Mouse (Mus musculus): ENCODE results near the gene Akap8l. TPM values are rescaled to one million over a fixed set of nuclear protein-coding genes. Genes with fewer than 3 reads are reported as not detected.

The Akap8l gene
- polyA plus RNA-seq, 1 experiment from 2014 or later: 124 TPM

DNA sequence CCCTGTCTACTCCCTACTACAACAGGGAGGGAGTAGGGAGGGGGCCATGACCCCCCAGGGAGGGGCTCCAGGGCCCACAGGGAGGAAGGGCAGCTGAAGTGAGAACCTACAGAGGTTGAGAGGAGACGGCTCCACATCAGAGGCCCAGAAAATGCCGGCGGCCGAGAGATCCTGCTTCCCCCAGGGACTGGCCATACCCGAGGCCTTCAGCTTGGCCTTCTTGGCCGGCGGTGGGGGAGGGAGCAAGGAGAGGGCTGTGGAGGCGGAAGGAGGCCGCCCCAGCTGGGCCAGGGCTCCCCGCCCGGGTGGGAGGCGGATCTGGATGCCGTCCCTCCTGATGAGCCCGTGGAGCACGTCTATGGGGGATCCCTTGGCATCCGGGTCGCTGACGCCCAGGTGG lies 9.5 kb upstream of the Akap8l start:
- Histone ChIP-seq H3K4me2 (replicated peaks; ENCODE audit: low read depth, low read length) (no peak overlapping the region), H3K4me1 (ENCODE audit: insufficient read depth, low read length) (peaks cover 20% of the 10 kb centered on the region), H3K4me3 (ENCODE audit: low read length) (no peak overlapping the region), H3K27ac (ENCODE audit: low read length) (no peak overlapping the region), H3K36me3 (ENCODE audit: insufficient read depth, low read length) (peaks cover 70% of the 10 kb centered on the region), H3K9me3 (ENCODE audit: low read length) (no peaks in the 10 kb centered on the region), H3K27me3 (ENCODE audit: insufficient read depth, low read length) (no peaks in the 10 kb centered on the region), H3K9ac (replicated peaks; ENCODE audit: low read length) (no peak overlapping the region)
- ATAC-seq (ENCODE audit: low FRiP score, low TSS enrichment): no peak
- 79% methylated on average over 17 of the region's 18 CpGs for WGBS

DNA sequence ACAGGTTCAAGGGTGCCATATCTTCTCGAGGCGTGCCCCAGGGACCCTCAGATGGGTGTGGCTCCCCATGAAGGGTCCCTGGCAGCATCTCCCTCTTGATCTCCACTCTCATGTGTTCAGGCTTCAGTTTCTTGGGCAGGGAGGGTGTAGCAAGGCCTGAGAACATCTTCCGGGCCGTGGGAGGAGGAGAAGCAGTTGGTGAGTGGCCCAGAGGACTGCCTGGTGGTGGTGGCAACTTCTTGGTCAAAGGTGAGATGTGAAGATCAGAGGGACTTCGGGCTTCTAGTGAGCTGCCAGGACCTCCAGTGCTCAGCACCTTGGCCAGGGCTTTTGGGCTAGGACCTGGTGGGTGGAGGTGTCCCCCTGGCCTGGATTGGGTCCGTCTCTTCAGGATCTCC lies 8.5 kb upstream of the Akap8l start:
- no peaks in the 10 kb centered on the region for H3K27me3 ChIP-seq (ENCODE audit: insufficient read depth, low read length)
- H3K36me3 ChIP-seq (ENCODE audit: insufficient read depth, low read length): peaks cover 79% of the 10 kb centered on the region
- H3K4me2 ChIP-seq (replicated peaks; ENCODE audit: low read depth, low read length): no peak overlapping the region
- H3K9me3 ChIP-seq (ENCODE audit: low read length): no peaks in the 10 kb centered on the region
- H3K9ac ChIP-seq (replicated peaks; ENCODE audit: low read length): no peak overlapping the region
- 91% methylated on average over 6 of the region's 6 CpGs for WGBS
- H3K4me3 ChIP-seq (ENCODE audit: low read length): no peak overlapping the region
- H3K4me1 ChIP-seq (ENCODE audit: insufficient read depth, low read length): peaks cover 16% of the 10 kb centered on the region
- no peak for ATAC-seq (ENCODE audit: low FRiP score, low TSS enrichment)
- no peak overlapping the region for H3K27ac ChIP-seq (ENCODE audit: low read length)

DNA sequence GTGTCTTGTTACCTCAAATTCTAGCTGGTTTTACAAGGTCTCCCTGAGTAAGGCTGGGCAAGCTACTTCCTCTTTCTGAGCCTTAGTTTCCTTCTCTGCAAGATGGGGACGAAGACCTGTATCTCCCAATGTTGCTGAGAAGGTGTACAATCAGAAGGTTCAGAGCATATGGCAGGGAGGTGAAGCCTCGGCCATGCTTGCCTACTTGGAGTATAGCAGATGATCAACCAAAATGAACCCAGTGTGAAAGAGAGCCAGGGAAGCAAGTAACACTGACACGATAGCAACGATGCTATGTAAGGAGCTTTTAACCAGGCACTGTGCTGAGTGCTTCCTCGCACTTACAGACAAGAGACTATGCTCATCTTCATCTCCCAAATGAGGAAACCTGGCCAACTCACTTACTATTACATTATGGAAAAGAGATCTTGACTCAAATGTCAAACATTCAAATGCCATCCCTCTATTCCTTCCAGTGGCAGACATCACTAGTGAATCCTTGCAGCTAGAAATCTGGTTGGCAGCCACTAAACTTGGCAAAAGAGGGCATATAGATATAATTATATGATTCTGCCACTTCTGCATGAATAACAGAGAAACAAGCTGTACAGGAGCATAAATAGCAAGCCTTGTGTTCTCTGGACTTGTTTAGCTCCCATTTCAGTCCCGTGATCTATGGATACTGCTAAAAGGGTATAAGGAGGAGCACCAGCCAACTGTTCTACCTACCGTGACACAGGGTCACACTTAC lies 8.0 kb upstream of the Akap8l start:
- Histone ChIP-seq H3K27ac (ENCODE audit: low read length) (no peak overlapping the region), H3K36me3 (ENCODE audit: insufficient read depth, low read length) (peaks cover 80% of the 10 kb centered on the region), H3K4me3 (ENCODE audit: low read length) (no peak overlapping the region), H3K27me3 (ENCODE audit: insufficient read depth, low read length) (no peaks in the 10 kb centered on the region), H3K9me3 (ENCODE audit: low read length) (no peaks in the 10 kb centered on the region), H3K4me2 (replicated peaks; ENCODE audit: low read depth, low read length) (no peak overlapping the region), H3K4me1 (ENCODE audit: insufficient read depth, low read length) (peaks cover 15% of the 10 kb centered on the region), H3K9ac (replicated peaks; ENCODE audit: low read length) (no peak overlapping the region)
- 97% methylated on average over 7 of the region's 7 CpGs for WGBS
- no peak for ATAC-seq (ENCODE audit: low FRiP score, low TSS enrichment)

DNA sequence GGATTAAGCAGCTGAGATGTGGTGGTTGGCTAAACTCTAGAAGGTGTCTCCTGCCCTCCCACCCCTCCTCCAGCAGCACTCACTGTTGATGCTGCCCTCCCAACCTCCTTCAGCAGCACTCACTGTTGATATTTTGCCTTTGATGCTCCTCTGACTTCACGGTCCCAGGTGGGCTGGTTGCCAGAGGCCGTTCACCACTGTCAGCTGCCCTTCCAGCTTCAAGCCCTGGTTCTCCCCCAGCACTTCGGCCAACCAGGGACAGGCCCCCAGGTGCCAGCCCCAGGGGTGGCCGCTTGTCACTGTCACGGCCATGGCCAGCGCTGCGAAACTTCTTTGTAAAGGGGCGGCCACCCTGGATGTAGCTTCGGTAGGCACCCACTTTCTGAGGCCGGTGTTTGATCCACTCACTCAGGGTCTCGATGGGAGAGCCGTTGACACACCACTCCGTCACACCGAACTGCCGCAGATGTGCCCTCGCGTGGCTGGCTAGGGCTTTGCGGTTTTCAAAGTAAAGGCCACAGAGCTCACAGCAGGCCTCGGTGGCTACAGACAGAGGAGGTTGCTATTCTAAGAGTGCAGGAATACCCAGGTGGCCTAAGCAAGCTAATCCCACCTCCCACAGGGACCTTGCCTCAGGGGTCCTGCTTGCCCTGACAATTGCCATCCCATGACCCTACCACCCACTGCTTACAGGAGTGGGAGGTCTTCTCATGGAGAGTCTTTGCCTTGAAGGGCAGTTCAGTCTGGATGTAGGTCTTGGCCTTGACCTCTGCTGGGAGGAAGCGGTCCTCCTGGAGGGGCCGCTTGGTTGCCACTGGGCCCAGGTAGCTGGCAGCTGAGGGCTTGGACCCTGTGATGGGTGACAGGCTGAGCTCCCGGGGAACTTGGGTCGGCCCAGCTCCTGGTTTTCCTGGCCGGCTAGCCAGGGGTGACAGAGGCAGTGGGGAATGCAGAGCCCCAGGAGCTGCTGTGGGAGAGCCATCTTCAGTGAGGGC lies 6.7 kb upstream of the Akap8l start:
- H3K27me3 ChIP-seq (ENCODE audit: insufficient read depth, low read length): no peaks in the 10 kb centered on the region
- H3K4me2 ChIP-seq (replicated peaks; ENCODE audit: low read depth, low read length): no peak overlapping the region
- no peak overlapping the region for H3K4me3 ChIP-seq (ENCODE audit: low read length)
- no peaks in the 10 kb centered on the region for H3K9me3 ChIP-seq (ENCODE audit: low read length)
- H3K9ac ChIP-seq (replicated peaks; ENCODE audit: low read length): no peak overlapping the region
- H3K27ac ChIP-seq (ENCODE audit: low read length): no peak overlapping the region
- H3K36me3 ChIP-seq (ENCODE audit: insufficient read depth, low read length): peaks cover 81% of the 10 kb centered on the region
- no peak for ATAC-seq (ENCODE audit: low FRiP score, low TSS enrichment)
- WGBS: 88% methylated on average over 24 of the region's 24 CpGs
- peaks cover 2% of the 10 kb centered on the region for H3K4me1 ChIP-seq (ENCODE audit: insufficient read depth, low read length)

DNA sequence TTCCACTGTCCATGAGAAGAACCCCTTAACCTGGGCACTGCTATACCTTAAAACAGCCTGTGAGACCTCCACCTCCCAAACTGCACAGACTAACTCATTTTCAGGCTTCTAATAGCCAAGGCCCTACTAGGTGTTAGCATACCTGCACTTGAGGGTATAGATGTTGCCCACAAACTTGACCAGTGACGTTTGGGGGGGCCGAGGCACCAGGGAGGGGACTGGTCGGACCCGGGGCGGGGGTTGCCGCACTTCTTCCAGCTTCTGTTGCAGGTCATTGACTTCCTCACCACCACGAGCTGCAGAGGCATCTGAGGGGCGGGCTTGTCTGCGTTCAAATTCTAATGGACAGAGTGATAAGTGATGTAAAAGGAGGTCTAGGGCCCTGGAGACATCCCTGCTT lies 5.9 kb upstream of the Akap8l start:
- Histone ChIP-seq H3K4me2 (replicated peaks; ENCODE audit: low read depth, low read length) (no peak overlapping the region), H3K4me1 (ENCODE audit: insufficient read depth, low read length) (no peaks in the 10 kb centered on the region), H3K9ac (replicated peaks; ENCODE audit: low read length) (no peak overlapping the region), H3K4me3 (ENCODE audit: low read length) (no peak overlapping the region), H3K36me3 (ENCODE audit: insufficient read depth, low read length) (peaks cover 74% of the 10 kb centered on the region), H3K9me3 (ENCODE audit: low read length) (no peaks in the 10 kb centered on the region), H3K27ac (ENCODE audit: low read length) (no peak overlapping the region), H3K27me3 (ENCODE audit: insufficient read depth, low read length) (no peaks in the 10 kb centered on the region)
- WGBS: 85% methylated on average over 9 of the region's 9 CpGs
- no peak for ATAC-seq (ENCODE audit: low FRiP score, low TSS enrichment)

DNA sequence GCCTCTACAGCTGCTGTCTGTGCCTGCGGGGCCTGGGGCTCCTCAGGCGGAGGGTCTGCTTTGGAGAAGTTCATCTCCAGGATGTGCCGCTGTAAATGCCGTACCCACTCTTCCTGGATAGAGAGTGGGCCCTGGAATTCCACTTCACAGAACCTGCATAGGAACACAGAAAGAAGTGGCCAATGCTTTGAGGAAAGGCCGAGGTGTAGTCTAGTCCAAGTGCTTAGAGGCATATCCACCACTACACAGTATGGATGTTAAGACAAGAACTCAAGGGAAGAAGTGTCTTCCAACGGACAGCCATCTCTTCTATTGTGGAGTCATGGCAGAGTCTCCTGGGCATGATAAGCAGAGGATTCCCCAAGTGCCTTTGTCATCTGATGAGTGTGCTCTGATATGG lies 4.6 kb upstream of the Akap8l start:
- Histone ChIP-seq H3K9me3 (ENCODE audit: low read length) (no peaks in the 10 kb centered on the region), H3K36me3 (ENCODE audit: insufficient read depth, low read length) (peaks cover 61% of the 10 kb centered on the region), H3K9ac (replicated peaks; ENCODE audit: low read length) (no peak overlapping the region), H3K4me2 (replicated peaks; ENCODE audit: low read depth, low read length) (no peak overlapping the region), H3K27me3 (ENCODE audit: insufficient read depth, low read length) (no peaks in the 10 kb centered on the region), H3K4me1 (ENCODE audit: insufficient read depth, low read length) (no peaks in the 10 kb centered on the region), H3K27ac (ENCODE audit: low read length) (no peak overlapping the region), H3K4me3 (ENCODE audit: low read length) (no peak overlapping the region)
- no peak for ATAC-seq (ENCODE audit: low FRiP score, low TSS enrichment)
- WGBS: 94% methylated on average over 6 of the region's 6 CpGs

DNA sequence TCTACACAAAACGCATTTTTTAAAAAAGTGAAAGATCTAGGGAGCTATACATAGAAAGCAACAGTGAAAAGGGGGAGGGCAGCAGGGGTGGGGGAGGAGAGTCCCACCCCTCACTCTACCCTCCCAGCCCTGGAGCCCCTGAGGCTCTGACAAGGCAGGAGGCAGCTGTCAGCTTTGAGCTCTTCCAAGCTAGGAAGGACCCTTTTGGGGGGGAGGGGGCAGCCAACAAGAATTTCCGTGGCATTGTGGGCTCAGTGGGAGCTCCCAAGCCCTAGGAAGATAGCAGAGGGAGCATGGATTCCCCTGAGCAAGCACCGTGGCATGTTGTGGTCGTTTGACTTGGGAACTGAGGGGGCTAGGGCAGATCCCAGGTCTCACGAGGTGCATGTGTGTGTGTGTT lies 3.8 kb upstream of the Akap8l start:
- no peak overlapping the region for H3K9ac ChIP-seq (replicated peaks; ENCODE audit: low read length)
- H3K36me3 ChIP-seq (ENCODE audit: insufficient read depth, low read length): peaks cover 53% of the 10 kb centered on the region
- 76% methylated on average over 5 of the region's 5 CpGs for WGBS
- H3K4me2 ChIP-seq (replicated peaks; ENCODE audit: low read depth, low read length): no peak overlapping the region
- H3K27me3 ChIP-seq (ENCODE audit: insufficient read depth, low read length): no peaks in the 10 kb centered on the region
- H3K4me3 ChIP-seq (ENCODE audit: low read length): no peak overlapping the region
- peaks cover 4% of the 10 kb centered on the region for H3K4me1 ChIP-seq (ENCODE audit: insufficient read depth, low read length)
- H3K9me3 ChIP-seq (ENCODE audit: low read length): no peaks in the 10 kb centered on the region
- H3K27ac ChIP-seq (ENCODE audit: low read length): no peak overlapping the region
- ATAC-seq (ENCODE audit: low FRiP score, low TSS enrichment): no peak

DNA sequence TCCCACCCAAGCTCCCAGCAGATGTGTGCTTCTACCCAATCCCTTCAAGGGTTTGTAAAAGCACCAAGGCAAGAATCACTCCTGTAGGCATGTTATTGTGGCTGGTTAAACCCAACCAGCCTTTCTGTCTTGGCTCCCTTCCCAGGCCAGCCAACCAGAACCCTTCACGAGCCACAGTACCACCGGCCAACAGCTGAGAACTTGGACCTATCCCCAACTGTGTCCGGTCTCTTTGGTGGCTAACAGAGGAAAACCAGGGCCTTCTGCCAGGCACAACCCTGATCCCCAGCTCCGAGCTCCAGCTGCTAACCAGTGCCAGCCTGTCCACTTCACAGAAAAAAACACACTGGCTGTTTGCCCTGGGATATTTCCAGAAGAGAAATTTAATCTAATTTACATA lies 3.3 kb upstream of the Akap8l start:
- no peak overlapping the region for H3K9ac ChIP-seq (replicated peaks; ENCODE audit: low read length)
- ATAC-seq (ENCODE audit: low FRiP score, low TSS enrichment): no peak
- H3K27me3 ChIP-seq (ENCODE audit: insufficient read depth, low read length): no peaks in the 10 kb centered on the region
- no peaks in the 10 kb centered on the region for H3K9me3 ChIP-seq (ENCODE audit: low read length)
- 68% methylated on average over 4 of the region's 4 CpGs for WGBS
- no peak overlapping the region for H3K4me3 ChIP-seq (ENCODE audit: low read length)
- no peak overlapping the region for H3K4me2 ChIP-seq (replicated peaks; ENCODE audit: low read depth, low read length)
- peaks cover 9% of the 10 kb centered on the region for H3K4me1 ChIP-seq (ENCODE audit: insufficient read depth, low read length)
- H3K36me3 ChIP-seq (ENCODE audit: insufficient read depth, low read length): peaks cover 48% of the 10 kb centered on the region
- no peak overlapping the region for H3K27ac ChIP-seq (ENCODE audit: low read length)

DNA sequence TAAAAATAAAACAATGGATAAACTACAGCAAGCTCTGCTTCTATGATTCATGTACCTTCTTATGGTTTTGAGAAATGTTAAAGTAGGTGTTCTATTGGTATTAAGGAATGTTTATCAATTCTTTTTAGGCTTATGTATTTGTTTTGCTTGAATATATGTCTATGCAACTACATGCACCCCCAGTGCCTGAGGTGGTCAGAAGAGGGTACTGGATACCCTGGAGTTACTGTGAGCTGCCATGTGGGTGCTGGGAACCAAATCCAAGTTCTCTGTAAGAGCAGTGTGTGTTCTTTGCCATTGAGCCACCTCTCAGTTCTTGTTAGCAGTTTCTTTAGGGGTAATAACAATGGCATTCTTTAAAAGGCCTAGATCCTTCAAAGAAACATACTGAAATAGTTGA lies 1.3 kb upstream of the Akap8l start:
- Histone ChIP-seq H3K36me3 (ENCODE audit: insufficient read depth, low read length) (peaks cover 30% of the 10 kb centered on the region), H3K9me3 (ENCODE audit: low read length) (no peaks in the 10 kb centered on the region), H3K27ac (ENCODE audit: low read length) (no peak overlapping the region), H3K4me1 (ENCODE audit: insufficient read depth, low read length) (peaks cover 16% of the 10 kb centered on the region), H3K4me2 (replicated peaks; ENCODE audit: low read depth, low read length) (no peak overlapping the region), H3K9ac (replicated peaks; ENCODE audit: low read length) (no peak overlapping the region), H3K4me3 (ENCODE audit: low read length) (no peak overlapping the region), H3K27me3 (ENCODE audit: insufficient read depth, low read length) (no peaks in the 10 kb centered on the region)
- no peak for ATAC-seq (ENCODE audit: low FRiP score, low TSS enrichment)

DNA sequence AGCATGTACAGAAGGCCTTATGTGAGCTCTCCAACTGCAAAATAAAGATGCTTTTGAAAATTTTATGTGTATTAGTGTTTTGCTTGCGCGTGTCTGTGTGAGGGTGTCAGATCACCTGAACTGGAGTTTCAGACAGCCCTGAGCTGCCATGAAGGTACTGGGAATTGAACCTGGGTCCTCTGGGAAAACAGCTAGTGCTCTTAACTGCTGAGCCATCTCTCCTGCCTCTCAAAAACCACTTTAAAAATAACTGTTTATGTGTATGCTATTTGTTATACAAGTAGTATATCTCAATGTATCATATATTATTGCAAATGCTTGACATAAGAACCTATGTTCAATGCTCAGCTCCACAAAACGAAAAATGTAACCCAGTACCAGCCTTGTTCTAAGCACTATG lies 862 bp upstream of the Akap8l start:
- Histone ChIP-seq H3K4me3 (ENCODE audit: low read length) (no peak overlapping the region; the same call in 1 of the 2 replicates), H3K27ac (ENCODE audit: low read length) (no peak overlapping the region), H3K9me3 (ENCODE audit: low read length) (no peaks in the 10 kb centered on the region), H3K36me3 (ENCODE audit: insufficient read depth, low read length) (peaks cover 25% of the 10 kb centered on the region), H3K27me3 (ENCODE audit: insufficient read depth, low read length) (no peaks in the 10 kb centered on the region), H3K9ac (replicated peaks; ENCODE audit: low read length) (no peak overlapping the region), H3K4me2 (replicated peaks; ENCODE audit: low read depth, low read length) (peak overlapping the region; percentile 70; the same call in 1 of the 2 replicates), H3K4me1 (ENCODE audit: insufficient read depth, low read length) (peaks cover 16% of the 10 kb centered on the region)
- WGBS: 59% methylated on average over 3 of the region's 3 CpGs
- no peak for ATAC-seq (ENCODE audit: low FRiP score, low TSS enrichment)
